Mouse (Mus musculus) bone marrow macrophage, adult 2 months (primary cell): ENCODE data around the gene Prdm1.

Experiments used
- CTCF ChIP-seq: IDR thresholded peaks from 2 replicates; pipeline ENCODE4 v1.5.1; 2012; ENCODE audit warnings: low read depth, mild to moderate bottlenecking, low read length, moderate library complexity
- POLR2A ChIP-seq: IDR thresholded peaks from 2 replicates; pipeline ENCODE4 v1.6.1; 2012; ENCODE audit warnings: mild to moderate bottlenecking, low read depth, low read length, borderline replicate concordance

- TF ChIP-seq CTCF: no peak
- no peak for TF ChIP-seq POLR2A
Measured at GRCm38 (mm10) chr10:44409958-44410357, 118.3 kb downstream of the Prdm1 start.
